Mouse (Mus musculus) cerebellum, postnatal 4 days (tissue): ENCODE results near the gene Naxd.
"Not testable (repeated sequence)": the region's sequence is repeated elsewhere in the genome, so short reads cannot be mapped to it uniquely, and the experiment has no call there.

ENCODE experiments used
- DNase-seq, 2 experiments: peaks; one replicate each; pipeline ENCODE4 v3.0.0; 2022; ENCODE audit warnings: low spot score in 2 of 2, mixed read lengths in 1 of 2

Gene Naxd

GRCm38 (mm10) chr8:11473072-11473471 lies 24.2 kb upstream of the Naxd start:
- DNase-seq = no peak

GRCm38 (mm10) chr8:11475397-11475796 lies 21.9 kb upstream of the Naxd start:
- no peak for DNase-seq

GRCm38 (mm10) chr8:11475876-11476275 lies 21.4 kb upstream of the Naxd start:
- no peak for DNase-seq

- DNase-seq = no peak
Observed at GRCm38 (mm10) chr8:11476338-11477177, 20.7 kb upstream of the Naxd start.

GRCm38 (mm10) chr8:11477178-11477553 lies 20.1 kb upstream of the Naxd start:
- DNase-seq = no peak

GRCm38 (mm10) chr8:11477811-11478761 lies 19.2 kb upstream of the Naxd start, which contains the start of gene Rab20:
TSS of gene Rab20 (minus strand) at chr8:11478710.
- peak in 1 of 2 experiments; percentile 46 for DNase-seq

GRCm38 (mm10) chr8:11478807-11479527 lies 18.3 kb upstream of the Naxd start:
- DNase-seq = no peak

GRCm38 (mm10) chr8:11479591-11479990 lies 17.7 kb upstream of the Naxd start:
- no peak for DNase-seq

- no peak for DNase-seq
Observed at GRCm38 (mm10) chr8:11481876-11482275, 15.4 kb upstream of the Naxd start.

GRCm38 (mm10) chr8:11482537-11482936 lies 14.8 kb upstream of the Naxd start:
- no peak for DNase-seq

- DNase-seq = peak; percentile 55 to 72
Observed at GRCm38 (mm10) chr8:11486142-11486541, 11.2 kb upstream of the Naxd start.

GRCm38 (mm10) chr8:11487229-11487628 lies 10.1 kb upstream of the Naxd start:
- no peak for DNase-seq

GRCm38 (mm10) chr8:11492340-11492739 lies 5.0 kb upstream of the Naxd start:
- not testable (repeated sequence) for DNase-seq

- DNase-seq = no peak
Observed at GRCm38 (mm10) chr8:11498281-11498680, 975 bp downstream of the Naxd start.

- DNase-seq = no peak
Observed at GRCm38 (mm10) chr8:11498786-11499485, 1.6 kb downstream of the Naxd start.

GRCm38 (mm10) chr8:11503476-11504232 lies 6.3 kb downstream of the Naxd start:
- DNase-seq = no peak

GRCm38 (mm10) chr8:11506074-11506473 lies 8.8 kb downstream of the Naxd start:
- DNase-seq = no peak

- DNase-seq = peak; percentile 31 to 54
Observed at GRCm38 (mm10) chr8:11506802-11507201, 9.5 kb downstream of the Naxd start.

GRCm38 (mm10) chr8:11508880-11509279 lies 11.6 kb downstream of the Naxd start:
- DNase-seq = no peak

GRCm38 (mm10) chr8:11510971-11511370 lies 13.7 kb downstream of the Naxd start:
- no peak for DNase-seq
